22 mouse cellular contexts compared by ENCODE assay signal in genomic region chr8:35083161-35083560, GRCm38 (mm10).
DNase-seq lines count a peak whose midpoint lies in the region; ATAC-seq and TF ChIP-seq lines count a peak whose summit lies in the region.
"Had no signal": no experiment of that assay in that cellular context is flagged by ENCODE, and none has a peak within 500 bp of the region (broad histone marks: within the 10 kb centered on the region; RNA-seq: fewer than 3 reads in every experiment).

No protein-coding gene starts in this region.

- peak; percentile 85 for ATAC-seq in frontal cortex, adult (ENCODE audit: low TSS enrichment)
- ATAC-seq: activated CD4-positive, CD25-positive, alpha-beta regulatory T cell, adult 4 months; CD4-positive, CD25-positive, alpha-beta regulatory T cell, adult 4 months; forebrain, embryonic 13.5 days; forebrain, embryonic 15.5 days; forebrain, postnatal 0 days; Patski had no signal

- TF ChIP-seq CTCF in layer of hippocampus, adult 2 months (conservative IDR thresholded peaks at IDR 0.05) = no peak

- no peak for DNase-seq in frontal cortex, postnatal 14 days (ENCODE audit: low spot score in 2 of 2)
- DNase-seq in layer of hippocampus, adult 2 months (ENCODE audit: low spot score in 2 of 2) = no peak
- no peak for DNase-seq in layer of hippocampus, postnatal 25 days (ENCODE audit: extremely low spot score in 1 of 2, low spot score in 1 of 2)
- DNase-seq in brain, adult 2 months (ENCODE audit: low read depth, low spot score) = peak; percentile 56
- DNase-seq: adrenal gland, adult 8-10 months; adrenal gland, postnatal 14 days; adrenal gland, postnatal 36 days; B cell, adult 2 months; cerebellum, adult 11 months; cerebellum, adult 2 months; cerebellum, adult 9-10 months; cerebellum, postnatal 10 days; cerebellum, postnatal 25 days; forebrain, postnatal 0 days had no signal

- no peak overlapping the region for H3K4me3 ChIP-seq in layer of hippocampus, adult 2 months
- H3K4me3 ChIP-seq: embryonic facial prominence, embryonic 10.5 days; embryonic facial prominence, embryonic 12.5 days; forebrain, embryonic 13.5 days; forebrain, embryonic 15.5 days had no signal

- peak overlapping the region; percentile 62; the same call in 1 of the 2 replicates for H3K27ac ChIP-seq in layer of hippocampus, adult 2 months
- H3K27ac ChIP-seq: embryonic facial prominence, embryonic 10.5 days; embryonic facial prominence, embryonic 12.5 days; forebrain, embryonic 13.5 days; forebrain, embryonic 15.5 days had no signal
